Mouse (Mus musculus) ovary, adult 18-20 months (tissue): ENCODE results near the gene Slc13a2.

Experiments
- DNase-seq: peaks from one replicate; pipeline ENCODE4 v3.0.0; 2022; ENCODE audit warnings: low spot score, mixed read lengths

Gene Slc13a2

GRCm38 (mm10) chr11:78434052-78434451 lies 12.0 kb upstream of the Slc13a2 start:
- no peak for DNase-seq

- DNase-seq = no peak
Measured at GRCm38 (mm10) chr11:78431176-78431575, 9.2 kb upstream of the Slc13a2 start.

GRCm38 (mm10) chr11:78430195-78430878 lies 8.3 kb upstream of the Slc13a2 start:
- no peak for DNase-seq

GRCm38 (mm10) chr11:78428309-78428708 lies 6.3 kb upstream of the Slc13a2 start:
- no peak for DNase-seq

- no peak for DNase-seq
Measured at GRCm38 (mm10) chr11:78427655-78428054, 5.6 kb upstream of the Slc13a2 start.

DNA sequence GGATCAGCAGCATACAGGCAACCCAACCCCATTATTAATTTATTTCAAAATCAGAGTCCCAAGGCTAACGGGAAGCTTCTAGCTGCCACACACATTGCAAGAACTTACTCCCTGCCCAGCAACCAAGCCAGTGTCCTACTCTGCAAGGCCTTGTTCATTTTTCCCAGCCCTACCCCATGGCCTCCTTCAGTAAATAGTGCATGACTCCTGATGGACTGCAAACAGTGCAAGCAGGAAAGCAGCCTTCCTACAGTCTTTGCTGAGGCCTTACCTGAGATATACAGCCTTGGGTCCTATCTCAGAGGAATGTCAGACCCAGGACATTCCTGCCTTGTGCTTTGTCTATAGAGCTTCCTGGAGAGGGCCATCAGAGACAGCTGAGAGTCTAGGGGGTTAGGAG lies 3.6 kb upstream of the Slc13a2 start:
- no peak for DNase-seq

DNA sequence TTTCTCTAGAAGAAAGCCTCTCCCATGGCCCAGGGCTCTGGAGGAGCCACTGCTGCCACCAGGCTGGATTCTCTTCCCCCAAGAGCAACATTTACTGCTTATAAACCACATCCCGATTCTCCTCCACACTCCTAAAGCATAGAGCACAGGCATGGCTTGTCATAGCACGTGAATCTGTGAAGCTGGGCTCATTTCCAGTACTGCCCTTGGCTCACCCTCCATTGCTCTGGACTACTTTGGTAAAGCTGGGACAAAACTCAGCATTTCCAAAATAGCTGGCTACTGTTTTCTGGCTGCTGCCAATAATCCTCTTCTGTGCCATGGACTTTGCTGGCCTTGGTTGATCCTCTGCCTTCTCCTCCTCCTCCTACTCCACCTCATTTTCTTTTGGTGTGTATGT lies 2.3 kb upstream of the Slc13a2 start:
- no peak for DNase-seq

- DNase-seq = no peak
Measured at GRCm38 (mm10) chr11:78421201-78422009, 612 bp downstream of the Slc13a2 start.

DNA sequence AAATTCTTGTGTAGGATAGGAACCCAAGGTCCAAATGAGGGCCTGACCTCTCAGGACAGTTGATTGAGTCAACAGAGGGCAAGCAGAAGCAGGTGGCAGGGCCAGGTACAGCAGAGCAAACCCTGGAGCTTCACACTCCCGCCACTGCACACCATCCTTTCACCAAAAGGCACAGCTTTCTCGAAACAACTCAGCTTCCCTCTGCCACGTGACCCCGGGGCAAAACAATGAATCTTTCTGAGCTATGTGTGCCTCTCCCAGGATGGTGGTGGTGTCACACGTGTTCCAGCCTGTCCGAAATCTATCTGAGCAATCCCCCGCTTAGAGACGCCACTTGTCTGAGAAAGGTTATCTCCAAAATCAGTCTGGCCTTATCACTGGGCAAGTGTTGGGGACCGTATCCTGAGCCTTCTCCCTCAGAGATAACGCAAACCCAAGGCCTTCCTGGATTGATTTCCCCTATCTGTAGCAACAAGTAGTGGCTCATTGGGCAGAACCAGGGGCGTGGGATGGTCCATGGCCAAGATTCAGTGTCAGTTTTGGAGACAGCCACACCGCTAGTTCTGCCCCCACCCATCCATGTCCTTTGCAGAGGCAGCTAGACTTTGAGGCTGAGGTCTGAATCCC lies 1.6 kb downstream of the Slc13a2 start:
- no peak for DNase-seq

- DNase-seq = no peak
Measured at GRCm38 (mm10) chr11:78416854-78417253, 5.2 kb downstream of the Slc13a2 start.

DNA sequence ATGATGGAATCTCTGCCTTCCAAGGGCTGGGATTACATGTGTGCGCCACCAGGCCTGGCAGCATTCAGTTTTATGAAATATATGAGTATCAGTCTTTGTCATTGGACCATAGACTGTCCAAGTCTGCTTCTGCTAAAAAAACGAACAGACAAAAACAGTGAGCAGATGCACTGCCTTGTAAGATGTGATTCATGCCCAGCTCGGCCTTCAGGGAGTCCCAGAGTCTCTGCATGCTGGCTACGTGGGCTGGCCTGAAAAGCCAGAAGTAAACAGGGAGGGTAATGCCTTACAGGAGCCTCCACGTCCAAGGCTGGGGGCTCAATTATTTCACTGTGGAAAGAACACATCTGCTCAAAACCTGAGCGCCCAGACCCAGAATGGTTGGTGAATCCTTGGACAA lies 9.2 kb downstream of the Slc13a2 start:
- no peak for DNase-seq

DNA sequence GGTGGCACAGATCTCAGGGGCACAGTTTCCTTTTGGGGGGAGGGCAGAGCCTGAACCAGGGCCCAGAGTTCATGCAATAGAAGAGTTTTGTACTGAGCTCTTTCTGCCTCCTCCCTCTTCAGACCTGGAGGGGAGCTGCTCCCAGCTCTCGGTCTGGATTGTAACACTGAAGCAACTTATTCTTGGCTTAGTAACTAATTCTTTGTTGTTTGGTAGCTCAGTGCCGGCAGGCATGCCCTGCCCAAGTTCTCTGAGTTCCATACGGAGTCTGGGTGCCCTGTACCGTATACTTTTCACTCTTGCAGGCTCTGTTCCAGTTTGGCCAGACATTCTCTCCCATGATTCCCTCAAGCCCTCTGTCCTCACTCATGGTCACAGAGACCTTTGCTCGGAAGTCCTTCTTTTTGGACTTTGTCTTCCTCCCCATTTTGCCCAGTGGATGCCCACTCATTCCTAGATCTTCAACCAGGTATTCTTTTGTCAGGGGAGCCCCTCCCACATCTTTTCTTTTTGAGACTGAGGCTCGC lies 9.6 kb downstream of the Slc13a2 start:
- no peak for DNase-seq

DNA sequence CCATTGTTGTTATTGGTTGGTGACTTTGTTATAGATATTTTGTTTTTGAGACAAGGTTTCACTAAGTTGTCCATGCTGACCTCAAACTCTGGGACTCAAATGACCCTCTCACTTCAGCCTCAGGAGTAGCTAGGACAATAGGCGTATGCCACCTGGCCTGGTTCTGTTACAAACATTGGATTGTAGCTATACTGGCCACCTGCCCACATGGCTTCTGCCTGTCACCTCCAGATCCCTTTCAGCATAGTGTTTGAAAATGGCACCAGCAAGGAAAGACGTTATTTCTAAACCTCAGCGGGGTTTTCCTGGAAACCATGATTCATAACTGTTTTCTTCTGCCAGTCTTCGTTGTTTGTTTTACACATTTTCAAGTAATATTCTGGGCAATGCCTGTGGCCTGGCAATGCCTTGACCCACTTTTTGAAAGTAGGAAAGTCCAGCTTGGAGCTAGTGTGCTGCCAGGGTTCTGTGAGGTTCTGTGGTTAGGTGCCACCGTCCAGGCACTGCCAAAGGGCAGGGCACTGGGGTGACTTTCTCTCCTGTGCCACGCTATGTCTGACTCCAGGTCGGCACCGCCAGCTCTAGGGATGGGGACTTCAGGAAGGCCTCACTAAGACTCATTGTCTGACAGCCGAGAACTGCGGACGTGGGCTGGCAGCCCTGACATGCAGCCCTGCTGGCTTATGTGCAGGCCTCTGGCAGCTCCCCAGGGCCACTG lies 10.3 kb downstream of the Slc13a2 start:
- peak; percentile 44 for DNase-seq

DNA sequence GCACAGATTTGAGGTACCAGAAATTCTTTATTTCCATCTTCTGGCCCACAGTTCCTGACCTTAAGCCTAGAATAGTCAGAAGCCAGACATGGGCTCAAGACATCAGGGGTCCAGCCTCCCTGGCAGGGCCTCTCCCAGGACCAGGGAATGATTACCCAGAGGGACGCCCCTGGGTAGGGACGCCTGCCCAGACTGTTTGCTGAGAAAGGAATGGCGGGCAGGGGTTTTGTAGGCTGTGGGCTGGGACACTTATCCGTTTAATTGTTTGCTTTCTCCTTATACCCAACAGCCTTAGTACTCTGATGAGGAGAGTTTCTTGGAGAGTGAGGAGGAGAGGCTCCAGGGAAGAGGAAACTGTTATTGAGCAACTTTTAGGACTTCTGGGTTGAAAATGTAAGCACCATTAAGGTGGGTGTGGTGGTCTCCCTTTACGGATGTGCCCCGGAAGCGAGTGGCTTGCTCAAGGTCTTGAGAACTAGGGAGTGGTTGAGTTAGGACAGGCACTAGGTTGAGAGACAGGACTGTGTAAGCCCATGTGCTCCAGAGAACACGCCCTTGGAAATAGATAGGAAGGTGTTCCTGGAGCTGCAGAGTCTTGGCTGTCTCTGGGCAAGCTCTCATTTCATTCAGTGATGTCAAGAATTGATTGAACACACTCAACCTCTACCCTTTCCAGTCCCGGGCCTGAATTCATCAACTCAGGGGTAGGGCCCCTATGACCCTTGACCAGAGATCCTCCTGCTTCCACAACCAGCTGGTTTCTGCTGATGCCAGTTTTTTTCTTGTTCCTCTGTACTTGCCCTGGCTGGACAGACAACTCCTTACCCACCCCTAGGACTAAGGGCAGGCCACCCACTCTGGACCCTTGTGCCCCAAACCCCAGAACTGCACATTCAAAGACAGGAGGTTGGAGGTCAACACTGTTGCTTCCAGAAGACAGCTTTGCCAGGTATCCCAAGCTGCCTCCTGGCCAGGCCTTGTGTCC lies 13.5 kb downstream of the Slc13a2 start:
- DNase-seq = no peak

GRCm38 (mm10) chr11:78402062-78402461 lies 20.0 kb downstream of the Slc13a2 start:
- no peak for DNase-seq

DNA sequence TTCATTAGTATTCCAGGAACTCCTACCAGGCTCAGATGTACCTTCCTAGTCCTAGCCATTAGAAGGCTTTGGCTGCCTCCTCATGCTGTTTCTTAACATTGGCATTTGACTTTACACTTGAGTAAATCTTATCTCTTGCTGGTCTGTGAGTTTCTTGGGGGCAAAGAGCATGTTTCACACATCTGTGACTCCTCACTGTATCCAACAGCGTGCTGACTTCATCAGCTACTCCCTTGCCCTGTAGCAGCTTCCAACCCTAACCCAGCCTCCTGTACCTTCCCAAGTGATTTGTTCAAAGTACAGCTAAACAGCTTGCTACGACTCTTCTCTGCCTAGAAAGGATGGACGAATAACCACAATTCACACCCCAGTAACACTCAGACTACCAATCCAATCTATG lies 20.5 kb downstream of the Slc13a2 start:
- no peak for DNase-seq

GRCm38 (mm10) chr11:78400936-78401335 lies 21.1 kb downstream of the Slc13a2 start:
- DNase-seq = no peak

DNA sequence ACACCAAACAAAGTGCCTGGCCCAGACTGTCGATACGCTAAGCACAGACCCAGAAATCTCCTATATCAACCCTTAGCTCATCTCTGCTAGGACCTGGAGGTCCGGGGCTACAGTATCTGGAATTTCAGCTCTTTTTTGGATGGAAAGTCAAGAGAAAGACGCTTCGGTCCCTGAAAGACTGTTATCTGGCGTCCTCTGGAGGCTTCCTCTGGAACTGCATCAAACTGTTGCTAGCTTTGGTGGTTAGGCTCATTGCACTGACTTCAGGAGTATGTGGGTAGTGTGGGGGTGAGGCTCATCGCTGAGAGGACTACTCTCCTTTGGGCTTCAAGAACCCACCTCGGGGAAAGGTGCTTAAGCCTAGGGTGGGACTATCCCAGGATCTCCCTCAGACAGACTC lies 22.3 kb downstream of the Slc13a2 start:
- no peak for DNase-seq

DNA sequence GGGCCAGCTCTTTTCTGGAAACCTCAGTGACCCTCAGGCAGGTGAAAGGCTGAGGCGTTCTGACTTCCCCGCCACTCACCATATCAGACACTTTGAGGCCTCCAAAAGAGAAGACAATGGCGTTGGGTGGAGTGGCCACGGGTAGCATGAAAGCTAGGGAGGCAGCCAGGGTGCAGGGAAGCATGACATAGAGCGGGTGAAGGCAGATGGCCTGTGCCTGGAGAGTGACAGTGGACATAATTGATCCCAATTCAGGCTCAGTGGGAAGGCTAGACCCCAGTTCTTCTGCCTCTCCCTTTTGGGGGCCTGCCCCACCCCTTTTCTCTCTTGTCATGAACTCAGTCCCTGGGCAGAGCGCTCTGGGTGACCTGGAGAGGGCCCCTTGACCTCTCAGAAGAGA lies 23.8 kb downstream of the Slc13a2 start:
- no peak for DNase-seq

DNA sequence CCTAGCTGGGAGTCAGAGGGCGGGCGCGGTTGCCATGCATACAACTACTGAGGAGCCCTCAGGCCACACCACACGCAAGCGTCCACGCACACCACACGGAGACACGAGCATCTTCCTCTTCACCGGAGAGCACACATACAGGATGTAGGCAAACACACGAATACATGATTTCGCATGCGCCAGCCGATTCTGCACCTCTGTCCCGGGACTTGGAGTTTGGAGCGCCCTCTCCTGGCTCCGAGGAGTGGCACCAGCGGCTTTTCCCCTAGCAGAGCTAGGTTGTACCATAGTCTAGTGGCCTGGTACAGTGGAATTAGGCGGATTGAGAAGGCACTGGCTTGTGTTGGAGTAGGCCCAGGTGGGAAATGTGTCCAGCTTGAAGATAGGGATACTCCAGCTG lies 24.6 kb downstream of the Slc13a2 start:
- no peak for DNase-seq

- no peak for DNase-seq
Measured at GRCm38 (mm10) chr11:78396950-78397349, 25.1 kb downstream of the Slc13a2 start.
